Mouse (Mus musculus): ENCODE data around the gene Atp2b1.

The Atp2b1 gene

GRCm38 (mm10) chr10:98916011-98916780 lies 2.0 kb downstream of the Atp2b1 start:
- DNase-seq (ENCODE audit: low spot score in 2 of 2), result no peak

- no peak for DNase-seq (ENCODE audit: low spot score in 2 of 2)
These were observed 2.7 kb downstream of the Atp2b1 start for GRCm38 (mm10) chr10:98916781-98917340.

- DNase-seq (ENCODE audit: low spot score in 2 of 2), result no peak
These were observed 10.9 kb downstream of the Atp2b1 start for GRCm38 (mm10) chr10:98925081-98925480.

- DNase-seq (ENCODE audit: low spot score in 2 of 2), result no peak
These were observed 12.8 kb downstream of the Atp2b1 start for GRCm38 (mm10) chr10:98926991-98927390.

GRCm38 (mm10) chr10:98929444-98929843 lies 15.2 kb downstream of the Atp2b1 start:
- no peak for DNase-seq (ENCODE audit: low spot score in 2 of 2)

- DNase-seq (ENCODE audit: low spot score in 2 of 2), result no peak
These were observed 15.9 kb downstream of the Atp2b1 start for GRCm38 (mm10) chr10:98930143-98930542.

GRCm38 (mm10) chr10:98940137-98940536 lies 25.9 kb downstream of the Atp2b1 start:
- DNase-seq (ENCODE audit: low spot score in 2 of 2), result no peak

- DNase-seq (ENCODE audit: low spot score in 2 of 2), result no peak
These were observed 26.6 kb downstream of the Atp2b1 start for GRCm38 (mm10) chr10:98940799-98941198.

GRCm38 (mm10) chr10:98941991-98942390 lies 27.8 kb downstream of the Atp2b1 start:
- no peak for DNase-seq (ENCODE audit: low spot score in 2 of 2)

GRCm38 (mm10) chr10:98942999-98943398 lies 28.8 kb downstream of the Atp2b1 start:
- no peak for DNase-seq (ENCODE audit: low spot score in 2 of 2)

- no peak for DNase-seq (ENCODE audit: low spot score in 2 of 2)
These were observed 29.7 kb downstream of the Atp2b1 start for GRCm38 (mm10) chr10:98943894-98944293.

GRCm38 (mm10) chr10:98946031-98946791 lies 32.0 kb downstream of the Atp2b1 start:
- no peak for DNase-seq (ENCODE audit: low spot score in 2 of 2)

GRCm38 (mm10) chr10:98947206-98947605 lies 33.0 kb downstream of the Atp2b1 start:
- DNase-seq (ENCODE audit: low spot score in 2 of 2), result no peak

- DNase-seq (ENCODE audit: low spot score in 2 of 2), result no peak
These were observed 33.9 kb downstream of the Atp2b1 start for GRCm38 (mm10) chr10:98948096-98948495.

GRCm38 (mm10) chr10:98949750-98950149 lies 35.5 kb downstream of the Atp2b1 start:
- DNase-seq (ENCODE audit: low spot score in 2 of 2), result no peak

GRCm38 (mm10) chr10:98951286-98952270 lies 37.4 kb downstream of the Atp2b1 start:
- no peak for DNase-seq (ENCODE audit: low spot score in 2 of 2)

- no peak for DNase-seq (ENCODE audit: low spot score in 2 of 2)
These were observed 40.2 kb downstream of the Atp2b1 start for GRCm38 (mm10) chr10:98954230-98954993.

GRCm38 (mm10) chr10:98956124-98956523 lies 41.9 kb downstream of the Atp2b1 start:
- no peak for DNase-seq (ENCODE audit: low spot score in 2 of 2)

GRCm38 (mm10) chr10:98958752-98959151 lies 44.5 kb downstream of the Atp2b1 start:
- DNase-seq (ENCODE audit: low spot score in 2 of 2), result no peak

GRCm38 (mm10) chr10:98959385-98959784 lies 45.2 kb downstream of the Atp2b1 start:
- peak; percentile 77 to 83 for DNase-seq (ENCODE audit: low spot score in 2 of 2)

- DNase-seq (ENCODE audit: low spot score in 2 of 2), result no peak
These were observed 46.7 kb downstream of the Atp2b1 start for GRCm38 (mm10) chr10:98960911-98961310.

All from right cerebral cortex, adult 2 months (tissue).